In the genomic region with DNA sequence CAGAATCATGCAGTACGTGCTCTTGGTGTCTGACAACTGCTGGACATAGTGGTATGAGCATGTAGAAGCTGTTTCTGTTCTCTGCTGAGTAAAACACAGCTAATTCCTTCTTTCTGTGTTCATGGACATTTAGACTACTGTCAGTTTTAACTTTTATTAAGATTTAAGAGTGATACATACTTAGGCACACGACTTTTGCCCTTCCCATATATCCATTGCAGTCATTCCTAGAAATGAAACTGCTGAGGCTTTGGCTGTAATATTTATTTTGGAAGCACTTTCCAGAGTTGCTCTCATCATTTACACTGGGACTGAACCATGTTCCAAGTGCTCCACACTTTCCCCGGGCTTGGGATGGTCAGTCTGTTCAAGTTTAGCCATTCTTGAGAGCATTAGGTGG, we compare ENCODE assay signal across 30 mouse cellular contexts. TPM values are rescaled to one million over a fixed set of nuclear protein-coding genes. Genes with fewer than 3 reads are reported as not detected.
DNase-seq lines count a peak whose midpoint lies in the region; ATAC-seq and TF ChIP-seq lines count a peak whose summit lies in the region.
"Had no signal": no experiment of that assay in that cellular context is flagged by ENCODE, and none has a peak within 500 bp of the region (broad histone marks: within the 10 kb centered on the region; RNA-seq: fewer than 3 reads in every experiment).

No protein-coding gene starts in this region.

- no peak for TF ChIP-seq POLR2A in kidney, adult 2 months (IDR thresholded peaks at IDR 0.05; ENCODE audit: low read depth, low read length)

- H3K27ac ChIP-seq in kidney, adult 2 months (ENCODE audit: insufficient read depth, low read depth, low read length) = no peak overlapping the region
- H3K27ac ChIP-seq in lung, embryonic 14.5 days (ENCODE audit: low read depth) = peak overlapping the region; percentile 56; the same call in 1 of the 2 replicates
- H3K27ac ChIP-seq in lung, postnatal 0 days (ENCODE audit: low read length) = no peak overlapping the region
- H3K27ac ChIP-seq: embryonic facial prominence, embryonic 10.5 days; embryonic facial prominence, embryonic 13.5 days; forebrain, embryonic 12.5 days; forebrain, embryonic 15.5 days; heart, adult 2 months; heart, embryonic 10.5 days; heart, embryonic 13.5 days; hindbrain, embryonic 14.5 days had no signal

- H3K27me3 ChIP-seq in kidney, adult 2 months (replicated peaks; ENCODE audit: control insufficient read depth, insufficient read depth, low read length) = no peaks in the 10 kb centered on the region
- no peaks in the 10 kb centered on the region for H3K27me3 ChIP-seq in lung, embryonic 14.5 days (ENCODE audit: insufficient read depth, low read length)
- no peaks in the 10 kb centered on the region for H3K27me3 ChIP-seq in lung, postnatal 0 days (replicated peaks; ENCODE audit: insufficient read depth, low read length)
- H3K27me3 ChIP-seq: CH12.LX; embryonic facial prominence, embryonic 13.5 days; forebrain, embryonic 15.5 days; heart, embryonic 13.5 days had no signal

- no peaks in the 10 kb centered on the region for H3K9me3 ChIP-seq in lung, embryonic 14.5 days (ENCODE audit: low read depth, low read length)
- no peaks in the 10 kb centered on the region for H3K9me3 ChIP-seq in lung, postnatal 0 days (ENCODE audit: low read length)
- H3K9me3 ChIP-seq: embryonic facial prominence, embryonic 10.5 days; embryonic facial prominence, embryonic 13.5 days; forebrain, embryonic 12.5 days; forebrain, embryonic 15.5 days; heart, embryonic 10.5 days; heart, embryonic 13.5 days had no signal

- no peaks in the 10 kb centered on the region for H3K4me1 ChIP-seq in kidney, adult 2 months (ENCODE audit: control insufficient read depth, insufficient read depth, low read length)
- peaks cover 11% of the 10 kb centered on the region for H3K4me1 ChIP-seq in lung, embryonic 14.5 days (ENCODE audit: insufficient read depth)
- no peaks in the 10 kb centered on the region for H3K4me1 ChIP-seq in lung, postnatal 0 days (ENCODE audit: insufficient read depth, low read depth, low read length)
- H3K4me1 ChIP-seq: embryonic facial prominence, embryonic 10.5 days; embryonic facial prominence, embryonic 13.5 days; forebrain, embryonic 12.5 days; forebrain, embryonic 15.5 days; heart, embryonic 10.5 days; heart, embryonic 13.5 days had no signal

- no peak overlapping the region for H3K4me2 ChIP-seq in lung, embryonic 14.5 days
- no peak overlapping the region for H3K4me2 ChIP-seq in lung, postnatal 0 days (replicated peaks; ENCODE audit: low read depth, low read length)
- H3K4me2 ChIP-seq: embryonic facial prominence, embryonic 13.5 days; forebrain, embryonic 12.5 days; forebrain, embryonic 15.5 days; heart, embryonic 13.5 days; hindbrain, embryonic 14.5 days had no signal

- no peak for TF ChIP-seq CTCF in kidney, adult 2 months (conservative IDR thresholded peaks at IDR 0.05; ENCODE audit: insufficient read depth, insufficient read length, low read depth, low read length)
- no peak for TF ChIP-seq CTCF in lung, embryonic 14.5 days (IDR thresholded peaks at IDR 0.05; ENCODE audit: low read depth)
- no peak for TF ChIP-seq CTCF in lung, postnatal 0 days (IDR thresholded peaks at IDR 0.05)

- 72% methylated on average over 3 of the region's 3 CpGs for WGBS in kidney, adult 2 months
- WGBS in lung, embryonic 14.5 days = 47% methylated on average over 3 of the region's 3 CpGs
- WGBS in lung, postnatal 0 days = 47% methylated on average over 3 of the region's 3 CpGs

- DNase-seq in kidney, postnatal 10 days = peak; percentile 15
- no peak for DNase-seq in kidney, adult 2 months
- DNase-seq in lung, embryonic 14.5 days = peak; percentile 58
- no peak for DNase-seq in lung, postnatal 10 days
- DNase-seq in lung, postnatal 0 days (ENCODE audit: low spot score) = peak; percentile 28
- no peak for DNase-seq in lung, adult 18-20 months
- peak; percentile 16 for DNase-seq in adipocyte (ENCODE audit: low spot score)
- DNase-seq: adrenal gland, adult 8-10 months; adrenal gland, postnatal 25 days; B cell, adult 2 months; cerebellum, adult 11-12 months; cerebellum, adult 8-10 months; cerebellum, postnatal 10 days; cerebellum, postnatal 36 days; embryo, embryonic 11 days; gastrocnemius, postnatal 10 days; gastrocnemius, postnatal 36 days; heart, adult 2 months; heart, postnatal 14 days; heart, postnatal 4 days had no signal

- TF ChIP-seq EP300 in lung, postnatal 0 days (IDR thresholded peaks at IDR 0.05) = no peak

- H3K36me3 ChIP-seq in kidney, adult 2 months (ENCODE audit: control insufficient read depth, insufficient read depth, low read length) = no peaks in the 10 kb centered on the region
- H3K36me3 ChIP-seq in lung, embryonic 14.5 days (ENCODE audit: insufficient read depth) = no peaks in the 10 kb centered on the region
- no peaks in the 10 kb centered on the region for H3K36me3 ChIP-seq in lung, postnatal 0 days (ENCODE audit: insufficient read depth, low read length)
- H3K36me3 ChIP-seq: embryonic facial prominence, embryonic 10.5 days; embryonic facial prominence, embryonic 13.5 days; forebrain, embryonic 12.5 days; forebrain, embryonic 15.5 days; G1E; heart, embryonic 10.5 days; heart, embryonic 13.5 days had no signal

- ATAC-seq in lung, embryonic 14.5 days (ENCODE audit: insufficient read depth) = no peak
- ATAC-seq in lung, postnatal 0 days = no peak
- ATAC-seq: forebrain, embryonic 15.5 days had no signal

- no peak overlapping the region for H3K4me3 ChIP-seq in kidney, adult 2 months (ENCODE audit: insufficient read depth, low read depth, low read length)
- no peak overlapping the region for H3K4me3 ChIP-seq in lung, embryonic 14.5 days (ENCODE audit: low read depth, low read length)
- H3K4me3 ChIP-seq in lung, postnatal 0 days (ENCODE audit: low read depth, low read length) = no peak overlapping the region
- H3K4me3 ChIP-seq: embryonic facial prominence, embryonic 10.5 days; embryonic facial prominence, embryonic 13.5 days; erythroblast, embryonic 14.5 days; forebrain, embryonic 12.5 days; forebrain, embryonic 15.5 days; heart, adult 2 months; heart, embryonic 10.5 days; heart, embryonic 13.5 days had no signal

- H3K9ac ChIP-seq in lung, embryonic 14.5 days = no peak overlapping the region
- H3K9ac ChIP-seq in lung, postnatal 0 days (replicated peaks; ENCODE audit: low read depth) = no peak overlapping the region
- H3K9ac ChIP-seq: embryonic facial prominence, embryonic 13.5 days; forebrain, embryonic 12.5 days; forebrain, embryonic 15.5 days; heart, embryonic 13.5 days; hindbrain, embryonic 14.5 days had no signal

RNA-seq across cellular contexts. Expression of gene Pde5a, which starts 18.6 kb away (rescaled TPM):
- polyA plus RNA-seq in kidney, adult 2 months (2012; rRNA removed) = 1.3 and 1.4 TPM in 2 replicates
- 55.0 and 57.4 TPM in 2 replicates for polyA plus RNA-seq in lung, embryonic 14.5 days (2014; fragmentation: Nextera tagmentation; extraction: Ambion mirVana)
- 16.6 and 22.7 TPM in 2 replicates for polyA plus RNA-seq in lung, postnatal 0 days (2015; fragmentation: Nextera tagmentation; extraction: Ambion mirVana)
- polyA plus RNA-seq: erythroblast, embryonic 14.5 days; G1E had no signal

Comparison
In these comparisons a context has a peak if more than half of its experiments do, and no peak if none do; other contexts are left out.
1. DNase-seq: peak in kidney, postnatal 10 days (single experiment), lung, embryonic 14.5 days (single experiment), lung, postnatal 0 days (single experiment) and adipocyte (single experiment); none in kidney, adult 2 months (single experiment), lung, postnatal 10 days (single experiment) and lung, adult 18-20 months (0 of 2).